Mouse (Mus musculus): ENCODE measurements around the gene Derl3.
"Not testable (repeated sequence)": the region's sequence is repeated elsewhere in the genome, so short reads cannot be mapped to it uniquely, and the experiment has no call there.

Derl3 gene

GRCm38 (mm10) chr10:75893089-75893750 is at the start of gene Derl3:
TSS of gene Derl3 (plus strand) at chr10:75893413.
- peak; percentile 95 for DNase-seq

DNA sequence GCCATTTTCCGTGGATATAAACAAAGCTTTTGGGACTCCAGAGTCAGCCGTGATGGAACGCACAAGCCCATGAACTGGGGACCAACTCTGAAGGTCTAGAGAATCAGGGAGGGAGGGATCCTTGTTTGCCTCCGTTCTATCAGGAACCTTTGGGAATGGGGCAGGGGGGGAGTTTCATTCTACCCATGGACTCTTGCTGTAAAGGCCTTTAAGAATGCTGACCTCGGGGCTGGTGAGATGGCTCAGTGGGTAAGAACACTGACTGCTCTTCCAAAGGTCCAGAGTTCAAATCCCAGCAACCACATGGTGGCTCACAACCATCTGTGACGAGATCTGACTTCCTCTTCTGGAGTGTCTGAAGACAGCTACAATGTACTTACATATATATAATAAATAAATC is 49.3 kb upstream of the Derl3 start:
- not testable (repeated sequence) for DNase-seq

DNA sequence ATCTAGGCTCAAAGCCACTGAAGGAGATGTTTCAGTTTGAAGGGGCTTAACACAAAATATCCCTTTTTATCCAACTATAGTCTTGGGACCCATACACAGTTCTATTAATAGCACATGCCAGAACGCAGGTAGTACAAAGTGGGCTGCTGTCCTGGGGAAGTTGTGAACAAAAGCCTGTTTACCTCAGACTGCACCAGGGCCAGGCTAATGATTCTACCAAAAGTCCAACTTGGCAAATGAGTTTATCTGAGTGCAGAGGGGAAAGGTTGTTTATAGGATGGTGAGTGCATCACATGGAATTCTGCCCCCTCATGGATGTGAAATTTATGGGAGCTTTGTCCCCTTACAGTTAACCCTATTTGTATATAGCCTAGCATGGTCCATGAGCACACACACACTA is 48.4 kb upstream of the Derl3 start:
- DNase-seq: no peak

- no peak for DNase-seq
These were observed 47.8 kb upstream of the Derl3 start for GRCm38 (mm10) chr10:75845306-75845930.

- no peak for DNase-seq
These were observed 44.8 kb upstream of the Derl3 start for GRCm38 (mm10) chr10:75848382-75848781.

DNA sequence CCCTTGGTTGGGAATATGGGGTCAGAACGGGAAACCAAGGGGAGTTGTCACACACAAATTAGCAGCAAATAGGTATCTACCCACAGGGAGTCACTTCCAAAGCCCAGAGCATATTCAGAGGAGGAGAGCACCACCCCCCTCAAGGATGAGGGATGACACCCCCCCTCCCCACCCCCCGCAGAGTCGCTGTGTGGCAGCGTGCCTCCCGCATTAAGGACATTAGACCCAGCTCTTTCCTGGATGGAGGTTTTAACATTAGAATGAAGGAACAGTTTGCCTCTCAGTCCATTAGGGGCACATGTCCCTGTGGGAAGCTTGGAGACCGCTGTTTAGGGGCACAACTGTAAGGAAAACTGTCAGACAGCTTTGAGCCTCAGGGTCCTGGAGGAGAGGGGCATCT is 42.1 kb upstream of the Derl3 start:
- DNase-seq: no peak

DNA sequence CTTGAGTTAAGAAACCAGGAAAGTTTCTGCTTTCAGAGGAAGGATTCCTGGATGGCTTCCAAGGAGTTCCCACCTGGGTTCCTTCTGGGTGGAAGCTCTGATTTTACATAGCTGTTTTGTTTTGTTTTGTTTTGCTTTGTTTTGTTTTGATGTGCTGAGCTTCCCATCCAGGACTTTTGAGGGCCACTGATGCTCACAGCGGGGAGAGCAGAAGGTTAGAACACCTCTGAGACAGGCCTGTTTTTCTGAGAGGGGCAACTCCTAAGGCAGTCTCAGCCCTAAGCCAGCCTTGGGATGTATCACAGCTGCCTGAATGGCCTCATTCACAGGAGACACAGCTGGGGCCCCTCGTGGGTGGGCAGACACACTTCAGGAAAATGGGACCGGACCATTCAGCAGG is 41.5 kb upstream of the Derl3 start:
- no peak for DNase-seq

DNA sequence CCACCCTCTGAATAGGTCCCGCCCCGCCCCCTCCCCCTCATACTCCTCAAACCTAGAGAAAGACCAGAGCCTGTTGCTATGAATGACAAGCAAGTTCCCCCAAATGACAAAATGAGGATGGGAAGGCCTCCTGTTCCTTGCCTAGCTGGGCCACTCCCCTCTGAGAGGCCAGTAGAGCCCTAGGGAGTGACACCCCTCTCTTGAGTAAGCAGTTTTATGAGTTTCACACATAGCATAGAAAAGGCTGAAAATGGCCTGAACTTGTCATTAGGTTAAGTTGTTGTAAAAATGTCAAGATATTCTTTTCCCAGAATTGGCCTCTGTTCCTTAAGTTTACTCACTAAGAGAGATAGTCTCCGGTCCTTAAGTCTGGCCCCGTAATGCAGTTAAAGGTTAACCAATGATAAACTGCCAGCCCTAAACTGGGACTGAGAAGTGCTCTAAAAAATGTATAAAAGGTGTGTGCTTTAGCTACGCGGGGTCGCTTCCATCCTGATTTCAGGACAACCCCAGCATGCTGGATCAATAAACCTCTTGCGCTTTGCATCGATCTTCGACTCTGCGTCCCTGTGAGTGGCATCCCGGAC is 40.6 kb upstream of the Derl3 start:
- no peak for DNase-seq

DNA sequence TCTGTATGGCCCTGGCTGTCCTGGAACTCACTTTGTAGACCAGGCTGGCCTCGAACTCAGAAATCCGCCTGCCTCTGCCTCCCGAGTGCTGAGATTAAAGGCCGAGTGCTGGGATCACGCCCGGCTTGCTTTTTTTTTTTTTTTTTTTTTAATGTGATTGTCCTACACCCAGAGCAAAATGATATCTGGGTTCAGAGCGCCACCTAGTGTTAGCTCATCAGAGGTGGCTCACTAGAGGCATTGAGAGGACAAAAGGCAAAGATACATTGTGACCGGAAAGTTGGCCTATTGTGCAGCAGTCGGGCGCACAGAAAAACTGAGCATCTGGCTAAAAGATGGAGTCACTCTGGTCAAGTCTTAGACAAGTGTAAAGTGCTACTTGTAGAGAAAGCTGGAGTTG is 39.8 kb upstream of the Derl3 start:
- DNase-seq: peak; percentile 73

- no peak for DNase-seq
These were observed 39.1 kb upstream of the Derl3 start for GRCm38 (mm10) chr10:75854096-75854495.

- DNase-seq: no peak
These were observed 38.4 kb upstream of the Derl3 start for GRCm38 (mm10) chr10:75854791-75855190.

DNA sequence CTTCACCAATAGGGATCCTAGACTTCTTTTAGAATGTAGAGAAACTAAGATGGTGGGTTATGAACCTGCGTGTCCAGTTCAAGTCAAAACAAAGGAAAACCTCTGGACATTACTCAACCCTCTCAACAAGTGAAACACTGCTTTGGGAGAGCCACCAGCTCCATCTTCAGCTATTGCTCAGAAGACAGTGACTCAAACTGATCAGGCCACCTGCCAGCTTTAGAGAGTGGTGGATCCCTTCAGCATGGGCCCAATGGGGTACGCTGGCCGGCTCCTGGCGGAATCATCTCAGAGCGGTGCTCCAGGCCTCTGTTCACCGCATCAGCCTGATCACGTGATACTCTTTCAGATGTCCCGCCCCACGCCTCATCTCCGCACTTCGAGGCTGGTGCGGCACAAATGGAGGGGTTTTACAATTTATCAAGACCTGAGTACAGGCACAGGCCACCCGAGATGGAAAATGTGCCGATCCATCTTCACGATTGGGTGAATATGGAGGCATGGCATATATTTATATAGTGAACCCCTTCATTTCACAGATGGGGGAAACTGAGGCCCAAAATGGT is 37.7 kb upstream of the Derl3 start:
- DNase-seq: no peak

DNA sequence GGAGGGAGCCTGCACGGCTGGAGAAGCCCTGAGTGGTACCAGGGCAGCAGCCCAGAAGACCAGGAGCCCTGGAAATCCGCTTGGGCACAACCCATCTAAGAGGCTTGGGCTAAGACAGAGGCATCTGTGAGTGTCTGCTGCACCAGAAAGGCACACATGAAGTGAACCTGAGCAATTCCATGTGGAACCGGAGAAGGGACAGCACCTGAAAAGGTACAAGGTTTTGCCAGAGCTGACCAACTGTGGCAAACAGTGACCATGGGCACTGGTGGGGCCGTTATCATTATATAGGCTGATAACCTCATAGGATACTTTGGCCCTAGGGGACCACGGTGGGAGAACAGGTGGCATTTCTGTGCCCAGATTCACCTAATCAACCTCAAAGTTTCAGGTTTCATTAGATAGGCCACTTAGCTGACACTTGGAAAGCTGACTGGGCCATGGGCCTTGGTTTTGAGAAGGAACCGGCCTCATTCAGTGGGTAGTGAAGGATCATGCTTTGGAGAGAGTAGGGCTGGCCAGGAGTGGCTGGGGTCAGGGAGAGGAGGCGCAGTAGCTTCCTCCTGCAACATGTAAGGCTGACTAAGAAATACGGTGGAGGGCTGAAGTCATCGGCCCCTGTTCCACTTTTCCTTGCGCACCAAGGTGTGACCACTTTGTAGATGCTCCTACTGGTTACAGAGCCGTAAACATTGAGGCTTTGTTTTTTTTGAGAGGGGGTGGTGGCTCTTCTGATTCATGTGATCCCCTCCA is 36.9 kb upstream of the Derl3 start:
- DNase-seq: no peak

DNA sequence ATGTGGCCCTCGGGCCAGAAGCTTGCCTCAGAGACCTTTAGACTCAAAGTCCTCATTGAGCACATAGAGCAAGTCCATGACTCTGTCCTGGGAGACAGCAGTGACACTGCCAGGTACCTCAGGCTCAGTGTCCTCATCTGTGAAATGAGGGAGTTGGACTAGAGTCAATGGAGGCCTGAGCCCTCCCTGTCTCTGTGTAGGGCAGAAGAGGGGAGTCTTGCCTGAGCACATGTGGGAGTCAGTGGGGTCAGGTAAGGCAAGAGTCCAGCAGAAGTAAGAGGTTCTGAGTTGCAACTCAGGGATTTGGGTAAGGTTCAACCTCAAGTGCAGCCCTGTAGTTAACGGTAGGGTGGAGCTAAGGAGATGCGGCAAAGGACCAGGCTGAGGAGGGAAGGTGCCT is 36.2 kb upstream of the Derl3 start:
- DNase-seq: no peak

DNA sequence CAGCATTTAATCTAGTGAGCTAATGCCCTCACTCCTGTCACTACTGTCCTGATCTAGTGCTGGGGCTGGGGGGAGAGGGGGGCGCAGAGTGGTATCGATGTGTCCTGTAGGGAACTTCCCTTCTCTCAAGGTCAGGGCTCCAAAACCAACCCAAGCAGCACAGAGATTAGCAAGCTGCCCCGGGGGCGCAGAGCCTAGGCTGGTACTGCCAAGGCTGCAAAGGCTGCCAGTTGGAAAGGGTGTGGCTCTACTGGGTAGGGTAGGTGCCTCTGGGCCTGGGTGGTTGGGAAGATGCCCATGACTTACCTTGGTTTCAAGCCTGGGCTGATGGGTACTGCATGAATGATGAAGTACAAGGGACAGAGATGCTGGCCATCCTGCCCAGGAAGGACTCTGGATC is 35.6 kb upstream of the Derl3 start:
- no peak for DNase-seq

- DNase-seq: no peak
These were observed 34.0 kb upstream of the Derl3 start for GRCm38 (mm10) chr10:75859107-75859746.

DNA sequence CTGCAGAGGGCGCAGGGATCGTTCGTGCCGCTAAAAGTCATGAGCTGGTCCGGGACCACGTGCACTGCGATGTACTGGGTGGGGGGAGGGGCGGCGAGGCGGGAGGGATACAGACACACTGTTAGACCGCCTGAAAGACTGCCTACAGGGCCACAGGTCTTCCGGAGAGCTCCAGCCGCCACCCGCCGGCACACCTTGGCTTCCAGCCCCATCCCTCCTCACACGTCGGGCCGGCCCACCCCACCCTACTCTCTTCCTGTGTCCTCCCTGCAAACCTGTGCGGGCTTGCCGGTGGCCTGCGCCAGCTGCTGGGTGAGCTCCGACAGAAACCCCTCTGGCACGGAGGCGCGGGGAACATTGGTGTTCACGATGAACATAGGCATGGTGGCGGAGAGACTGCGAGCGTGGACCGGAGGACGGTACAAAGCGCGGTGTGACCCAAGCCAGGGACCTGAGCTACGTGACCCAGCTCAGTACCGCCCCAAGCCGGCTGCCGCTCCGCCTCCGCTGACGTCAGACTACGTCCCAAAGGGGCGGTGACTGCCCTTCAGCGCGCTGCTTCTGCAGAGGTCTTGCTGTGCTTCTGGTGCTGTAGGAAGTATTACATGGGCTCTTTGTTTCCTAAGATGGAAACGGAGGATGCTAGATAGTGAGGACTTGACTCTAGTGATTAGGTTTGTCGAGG is 33.3 kb upstream of the Derl3 start, which contains the start of gene Mif:
TSS of gene Mif (minus strand) at position 455 of the 685 bp plus-strand sequence.
- DNase-seq: peak; percentile 85

DNA sequence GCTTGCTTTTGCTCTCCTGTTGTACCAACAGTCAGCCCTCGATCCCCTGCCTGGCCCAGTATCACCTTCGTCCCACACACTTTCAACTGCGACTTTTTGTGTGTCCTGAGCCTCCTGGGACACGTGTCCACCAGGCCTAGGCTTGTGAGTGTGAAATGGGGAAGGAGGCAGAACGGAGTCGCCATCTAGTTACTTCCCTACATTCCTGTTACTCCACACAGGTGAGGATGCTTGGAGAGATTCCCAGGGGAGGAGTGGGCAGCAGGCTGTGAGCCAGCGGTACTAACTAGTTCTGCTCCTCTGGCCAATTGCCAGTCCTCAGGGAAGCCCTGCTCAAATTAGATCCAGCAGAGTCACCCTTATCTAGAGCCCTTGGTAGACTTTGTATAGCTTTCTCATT is 32.5 kb upstream of the Derl3 start:
- DNase-seq: no peak

DNA sequence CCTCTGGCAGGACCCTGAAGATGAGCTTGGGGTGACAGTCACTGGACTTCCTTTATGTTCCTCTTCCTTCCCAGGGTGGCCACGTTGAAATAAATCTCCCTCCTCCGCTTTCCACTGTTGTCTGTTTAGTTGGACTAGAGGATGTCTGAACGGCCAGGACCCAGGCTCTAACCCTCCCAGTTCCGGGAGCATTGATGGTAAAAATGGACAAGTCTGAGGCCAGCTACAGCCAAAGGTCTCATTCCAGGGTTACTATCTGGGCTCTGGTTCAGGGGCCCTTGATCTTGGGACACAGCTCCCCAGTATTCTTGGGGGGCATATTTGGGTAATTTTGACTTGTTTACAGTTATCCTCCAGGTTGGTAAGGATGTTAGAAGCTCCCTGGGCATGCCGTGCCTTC is 31.6 kb upstream of the Derl3 start:
- no peak for DNase-seq

DNA sequence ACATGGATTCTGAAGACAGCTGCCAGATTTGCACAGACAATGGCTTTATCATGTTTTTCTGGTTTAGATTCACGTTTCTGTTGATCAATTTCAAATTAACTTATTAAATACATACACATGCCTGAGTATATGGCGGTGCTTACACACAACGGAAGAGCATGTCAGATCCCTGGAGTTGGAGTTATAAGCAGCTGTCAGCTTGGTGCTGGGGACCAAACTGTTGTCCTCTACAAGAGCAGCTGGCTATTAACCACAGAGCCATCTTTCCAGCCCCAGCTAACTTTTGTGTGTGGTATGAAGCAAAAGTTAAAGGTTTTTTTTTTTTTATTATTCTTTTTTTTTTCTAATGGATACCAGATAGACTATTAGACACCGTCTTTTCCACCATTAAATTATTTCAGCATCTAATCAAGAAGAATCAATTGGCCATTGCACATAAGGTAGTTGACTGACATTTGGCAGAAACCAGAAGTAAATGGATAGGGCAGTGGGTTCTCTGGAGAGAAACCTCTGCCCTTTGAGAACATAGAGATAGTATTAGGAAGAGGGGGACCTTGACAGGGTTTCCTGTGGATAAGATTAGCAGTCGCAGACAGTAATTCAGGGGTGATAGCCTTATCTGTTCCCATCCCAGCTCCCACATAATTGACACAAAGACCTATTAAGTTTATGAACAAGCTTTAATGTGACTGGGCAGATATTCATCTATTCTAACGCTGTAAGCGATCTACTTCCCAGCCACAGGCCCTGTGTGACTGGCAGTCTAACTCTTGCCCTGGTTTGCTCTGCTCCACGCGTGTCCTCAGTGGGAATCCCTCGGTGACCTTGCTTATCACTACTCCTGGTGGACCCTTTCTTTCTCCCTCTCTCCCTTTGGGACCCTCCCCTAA is 20.9 kb upstream of the Derl3 start:
- DNase-seq: no peak

DNA sequence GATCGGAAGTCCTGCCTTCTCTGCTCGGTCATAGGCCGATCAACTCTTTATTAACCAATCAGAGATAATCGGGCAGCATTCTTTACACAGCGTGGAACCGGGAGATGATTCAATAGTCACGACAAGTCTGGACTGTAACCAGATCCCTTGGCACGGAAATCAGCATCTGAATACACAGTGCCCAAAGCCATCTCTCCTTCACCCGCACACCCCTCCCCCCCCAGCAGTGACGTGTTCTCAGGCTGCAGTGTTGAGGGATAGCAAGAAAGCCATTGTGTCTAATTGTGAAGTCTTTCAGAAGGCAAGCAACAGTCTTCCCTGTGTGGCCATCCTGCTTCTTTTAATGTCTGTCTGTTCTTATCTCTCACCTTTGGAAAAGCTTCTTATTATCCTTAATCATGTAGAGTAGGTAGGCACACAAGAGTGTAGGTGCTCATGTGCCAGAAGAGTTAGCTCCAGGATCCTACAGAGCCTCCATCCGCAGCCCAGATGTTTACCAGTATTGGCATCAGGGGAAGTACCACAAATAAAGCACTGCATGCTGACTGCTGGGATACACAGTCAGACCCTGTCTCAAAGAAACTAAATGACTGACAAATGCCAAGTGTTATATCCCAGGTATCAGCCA is 20.2 kb upstream of the Derl3 start:
- DNase-seq: peak; percentile 62
